Mouse (Mus musculus) spleen, adult 2 months (tissue): ENCODE measurements around the gene Adra2c.

Source experiments
- CTCF ChIP-seq: fragments of 200-500 bp; IDR thresholded peaks from 2 replicates; pipeline ENCODE4 v1.5.1; 2011; ENCODE audit warnings: mild to moderate bottlenecking, inconsistent platforms; ENCODE audit not compliant: insufficient read depth, insufficient read length, insufficient replicate concordance; ENCODE audit errors: extremely low read depth
- POLR2A ChIP-seq: fragments of 200-500 bp; IDR thresholded peaks from 2 replicates; pipeline ENCODE4 v1.6.1; 2011; ENCODE audit warnings: low read depth, low read length, inconsistent platforms

DNA sequence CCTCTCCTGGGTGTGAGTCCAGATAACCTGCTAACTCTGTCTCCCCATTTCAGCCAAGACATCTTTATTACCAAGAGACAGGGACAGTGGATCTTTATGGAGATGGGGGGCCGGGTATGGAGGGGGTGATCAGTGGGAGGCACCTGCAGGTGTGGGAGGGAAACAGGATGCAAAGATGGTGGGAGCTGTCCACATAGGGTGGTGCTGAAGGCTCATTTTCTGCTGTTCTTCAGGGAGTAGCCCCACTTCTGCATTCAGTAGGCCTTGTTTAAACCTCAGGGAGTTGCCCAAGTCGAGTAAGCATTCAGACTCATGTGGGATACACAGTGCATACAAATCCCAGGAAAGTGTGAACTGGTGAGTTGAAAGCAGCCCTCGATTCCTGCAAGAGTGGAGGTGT, 21.5 kb downstream of the Adra2c start:
- TF ChIP-seq CTCF = no peak
- TF ChIP-seq POLR2A = no peak
